Mouse (Mus musculus): ENCODE results near the gene Cabp1. TPM values are rescaled to one million over a fixed set of nuclear protein-coding genes. Genes with fewer than 3 reads are reported as not detected.
A peak's percentile ranks its signal among the peaks of the same experiment; 100 is the strongest.

Gene Cabp1
- polyA plus RNA-seq, 1 experiment from 2014 or later, result 0.44 TPM

GRCm38 (mm10) chr5:115126578-115127312 lies 67.4 kb downstream of the Cabp1 start:
- Histone ChIP-seq H3K4me3 (ENCODE audit: low read depth, low read length) (no peak overlapping the region), H3K9me3 (ENCODE audit: control insufficient read depth, low read length) (no peaks in the 10 kb centered on the region), H3K36me3 (ENCODE audit: control insufficient read depth, insufficient read depth, low read length) (peaks cover 3% of the 10 kb centered on the region; the same call in 1 of the 2 replicates), H3K27me3 (ENCODE audit: control insufficient read depth, insufficient read depth, low read length) (no peaks in the 10 kb centered on the region), H3K4me1 (replicated peaks; ENCODE audit: control insufficient read depth, insufficient read depth) (0 out of 2 replicates have a peak, but pooled peaks cover 3% of the 10 kb centered on the region), H3K4me2 (replicated peaks; ENCODE audit: low read depth) (no peak overlapping the region), H3K9ac (ENCODE audit: low read length) (no peak overlapping the region), H3K27ac (replicated peaks) (no peak overlapping the region)
- peak; percentile 77 for ATAC-seq (ENCODE audit: low FRiP score, low TSS enrichment)
- peak; percentile 55 for DNase-seq (ENCODE audit: low spot score)
- 86% methylated on average over 28 of the region's 28 CpGs for WGBS
- TF ChIP-seq CTCF (IDR thresholded peaks at IDR 0.05; ENCODE audit: low read depth), result no peak

- ATAC-seq (ENCODE audit: low FRiP score, low TSS enrichment) (peak; percentile 76), DNase-seq (ENCODE audit: low spot score) (peak; percentile 88)
- no peak overlapping the region for H3K9ac ChIP-seq (ENCODE audit: low read length)
- 0 out of 2 replicates have a peak, but pooled peaks cover 3% of the 10 kb centered on the region for H3K4me1 ChIP-seq (replicated peaks; ENCODE audit: control insufficient read depth, insufficient read depth)
- WGBS, result 22% methylated on average over 24 of the region's 24 CpGs
- H3K4me3 ChIP-seq (ENCODE audit: low read depth, low read length), result no peak overlapping the region
- H3K9me3 ChIP-seq (ENCODE audit: control insufficient read depth, low read length), result no peaks in the 10 kb centered on the region
- TF ChIP-seq CTCF (IDR thresholded peaks at IDR 0.05; ENCODE audit: low read depth) (peak; percentile 97), EP300 (optimal IDR thresholded peaks at IDR 0.05) (no peak)
- no peaks in the 10 kb centered on the region for H3K27me3 ChIP-seq (ENCODE audit: control insufficient read depth, insufficient read depth, low read length)
- peak overlapping the region; percentile 49; the same call in 1 of the 2 replicates for H3K27ac ChIP-seq (replicated peaks)
- peak overlapping the region; percentile 14; the same call in 1 of the 2 replicates for H3K4me2 ChIP-seq (replicated peaks; ENCODE audit: low read depth)
- H3K36me3 ChIP-seq (ENCODE audit: control insufficient read depth, insufficient read depth, low read length), result peaks cover 3% of the 10 kb centered on the region; the same call in 1 of the 2 replicates
Observed at GRCm38 (mm10) chr5:115125211-115125871, 68.8 kb downstream of the Cabp1 start.

- Histone ChIP-seq H3K9me3 (ENCODE audit: control insufficient read depth, low read length) (no peaks in the 10 kb centered on the region), H3K4me3 (ENCODE audit: low read depth, low read length) (no peak overlapping the region), H3K9ac (ENCODE audit: low read length) (no peak overlapping the region), H3K4me2 (replicated peaks; ENCODE audit: low read depth) (peak overlapping the region; percentile 11; the same call in 1 of the 2 replicates), H3K27ac (replicated peaks) (0 out of 2 replicates have a peak overlapping the region, but pooled peaks have one; percentile 24), H3K27me3 (ENCODE audit: control insufficient read depth, insufficient read depth, low read length) (no peaks in the 10 kb centered on the region), H3K36me3 (ENCODE audit: control insufficient read depth, insufficient read depth, low read length) (no peaks in the 10 kb centered on the region; the same call in 1 of the 2 replicates), H3K4me1 (replicated peaks; ENCODE audit: control insufficient read depth, insufficient read depth) (0 out of 2 replicates have a peak, but pooled peaks cover 3% of the 10 kb centered on the region)
- DNase-seq (ENCODE audit: low spot score) (no peak), ATAC-seq (ENCODE audit: low FRiP score, low TSS enrichment) (0 out of 2 replicates have a peak, but pooled peaks have one; percentile 4)
- WGBS, result 89% methylated on average over 6 of the region's 6 CpGs
- TF ChIP-seq CTCF (IDR thresholded peaks at IDR 0.05; ENCODE audit: low read depth) (no peak), EP300 (optimal IDR thresholded peaks at IDR 0.05) (no peak)
Observed at GRCm38 (mm10) chr5:115124690-115125089, 69.5 kb downstream of the Cabp1 start.

- ATAC-seq (ENCODE audit: low FRiP score, low TSS enrichment) (no peak), DNase-seq (ENCODE audit: low spot score) (no peak)
- peaks cover 3% of the 10 kb centered on the region; the same call in 1 of the 2 replicates for H3K36me3 ChIP-seq (ENCODE audit: control insufficient read depth, insufficient read depth, low read length)
- 0 out of 2 replicates have a peak, but pooled peaks cover 3% of the 10 kb centered on the region for H3K4me1 ChIP-seq (replicated peaks; ENCODE audit: control insufficient read depth, insufficient read depth)
- TF ChIP-seq EP300 (optimal IDR thresholded peaks at IDR 0.05), result no peak
- TF ChIP-seq CTCF (IDR thresholded peaks at IDR 0.05; ENCODE audit: low read depth), result no peak
- H3K9ac ChIP-seq (ENCODE audit: low read length), result no peak overlapping the region
- WGBS, result 82% methylated on average over 5 of the region's 5 CpGs
- H3K4me3 ChIP-seq (ENCODE audit: low read depth, low read length), result no peak overlapping the region
- H3K9me3 ChIP-seq (ENCODE audit: control insufficient read depth, low read length), result no peaks in the 10 kb centered on the region
- H3K27ac ChIP-seq (replicated peaks), result no peak overlapping the region
- H3K27me3 ChIP-seq (ENCODE audit: control insufficient read depth, insufficient read depth, low read length), result no peaks in the 10 kb centered on the region
- H3K4me2 ChIP-seq (replicated peaks; ENCODE audit: low read depth), result no peak overlapping the region
Observed at GRCm38 (mm10) chr5:115120978-115121377, 73.2 kb downstream of the Cabp1 start.

GRCm38 (mm10) chr5:115118961-115119570 lies 75.1 kb downstream of the Cabp1 start, which contains the start of gene Acads:
Acads (minus strand) TSS chr5:115119346.
- H3K4me3 ChIP-seq (ENCODE audit: low read depth, low read length), result peak within 1 kb of the TSS; percentile 84
- no peaks in the 10 kb centered on the region for H3K27me3 ChIP-seq (ENCODE audit: control insufficient read depth, insufficient read depth, low read length)
- peak within 1 kb of the TSS; percentile 88 for H3K4me2 ChIP-seq (replicated peaks; ENCODE audit: low read depth)
- H3K9me3 ChIP-seq (ENCODE audit: control insufficient read depth, low read length), result no peaks in the 10 kb centered on the region
- DNase-seq (ENCODE audit: low spot score) (peak; percentile 88), ATAC-seq (ENCODE audit: low FRiP score, low TSS enrichment) (peak; percentile 92)
- no peaks in the 10 kb centered on the region for H3K4me1 ChIP-seq (replicated peaks; ENCODE audit: control insufficient read depth, insufficient read depth)
- H3K27ac ChIP-seq (replicated peaks), result peak within 1 kb of the TSS; percentile 75
- TF ChIP-seq EP300 (optimal IDR thresholded peaks at IDR 0.05) (no peak), CTCF (IDR thresholded peaks at IDR 0.05; ENCODE audit: low read depth) (no peak)
- peaks cover 3% of the 10 kb centered on the region; the same call in 1 of the 2 replicates for H3K36me3 ChIP-seq (ENCODE audit: control insufficient read depth, insufficient read depth, low read length)
- peak within 1 kb of the TSS; percentile 81 for H3K9ac ChIP-seq (ENCODE audit: low read length)
- WGBS, result under 1% methylated on average over 38 of the region's 39 CpGs

Other genes starting within 250 kb of the Cabp1 start
- gene Hnf1a, start 223.3 kb downstream of the Cabp1 start, polyA plus RNA-seq (2015; fragmentation: Nextera tagmentation; extraction: Ambion mirVana), result 5.4 and 5.7 TPM in 2 replicates
- gene Sppl3, start 183.2 kb downstream of the Cabp1 start, polyA plus RNA-seq (2015; fragmentation: Nextera tagmentation; extraction: Ambion mirVana), result 25.2 and 39.8 TPM in 2 replicates
- 17.9 and 22.2 TPM in 2 replicates for gene Gm10401, start 96.1 kb downstream of the Cabp1 start, polyA plus RNA-seq (2015; fragmentation: Nextera tagmentation; extraction: Ambion mirVana)
- gene Acads, start 75.0 kb downstream of the Cabp1 start, polyA plus RNA-seq (2015; fragmentation: Nextera tagmentation; extraction: Ambion mirVana), result 70.6 and 73.8 TPM in 2 replicates
- 12.7 and 12.9 TPM in 2 replicates for gene Unc119b, start 59.4 kb downstream of the Cabp1 start, polyA plus RNA-seq (2015; fragmentation: Nextera tagmentation; extraction: Ambion mirVana)
- gene Mlec, start 36.2 kb downstream of the Cabp1 start, polyA plus RNA-seq (2015; fragmentation: Nextera tagmentation; extraction: Ambion mirVana), result 30.4 and 34.0 TPM in 2 replicates
- 83.9 and 85.3 TPM in 2 replicates for gene Pop5, start 41.5 kb upstream of the Cabp1 start, polyA plus RNA-seq (2015; fragmentation: Nextera tagmentation; extraction: Ambion mirVana)
- gene Rnf10, start 78.5 kb upstream of the Cabp1 start, polyA plus RNA-seq (2015; fragmentation: Nextera tagmentation; extraction: Ambion mirVana), result 84.0 and 93.0 TPM in 2 replicates
- gene Coq5, start 85.3 kb upstream of the Cabp1 start, polyA plus RNA-seq (2015; fragmentation: Nextera tagmentation; extraction: Ambion mirVana), result 32.6 and 32.9 TPM in 2 replicates
- gene Dynll1, start 106.6 kb upstream of the Cabp1 start, polyA plus RNA-seq (2015; fragmentation: Nextera tagmentation; extraction: Ambion mirVana), result 1,661 and 1,792 TPM in 2 replicates
- gene Srsf9, start 132.8 kb upstream of the Cabp1 start, polyA plus RNA-seq (2015; fragmentation: Nextera tagmentation; extraction: Ambion mirVana), result 121 and 129 TPM in 2 replicates
- 12.9 and 14.7 TPM in 2 replicates for gene Gatc, start 146.8 kb upstream of the Cabp1 start, polyA plus RNA-seq (2015; fragmentation: Nextera tagmentation; extraction: Ambion mirVana)
- gene Triap1, start 146.8 kb upstream of the Cabp1 start, polyA plus RNA-seq (2015; fragmentation: Nextera tagmentation; extraction: Ambion mirVana), result 63.3 and 65.4 TPM in 2 replicates
- gene Cox6a1, start 154.6 kb upstream of the Cabp1 start, polyA plus RNA-seq (2015; fragmentation: Nextera tagmentation; extraction: Ambion mirVana), result 1,431 and 1,574 TPM in 2 replicates
- 3.2 and 3.6 TPM in 2 replicates for gene Msi1, start 235.2 kb upstream of the Cabp1 start, polyA plus RNA-seq (2015; fragmentation: Nextera tagmentation; extraction: Ambion mirVana)

Measured in stomach, postnatal 0 days (tissue).